Mouse (Mus musculus) layer of hippocampus, adult 9-10 months (tissue): ENCODE measurements at regions not wholly inside any gene's neighbourhood (a gene's known extent, or its start where the extent isn't known, plus 50 kb on each side); places are given as distances from the start of the nearest gene placed in this dataset.

Experiments used
- DNase-seq: peaks from one replicate; pipeline ENCODE4 v3.0.0; 2022; ENCODE audit warnings: low spot score

GRCm38 (mm10) chr12:51018185-51018584 is 329.7 kb upstream of the G2e3 start:
- no peak for DNase-seq

- no peak for DNase-seq
These were observed 331.8 kb upstream of the G2e3 start for GRCm38 (mm10) chr12:51016081-51016480.

- DNase-seq = no peak
These were observed 338.2 kb upstream of the G2e3 start for GRCm38 (mm10) chr12:51009644-51010043.

GRCm38 (mm10) chr12:51001722-51002592 is 345.9 kb upstream of the G2e3 start:
- DNase-seq = no peak

GRCm38 (mm10) chr12:51001096-51001495 is 346.8 kb upstream of the G2e3 start:
- DNase-seq = no peak

GRCm38 (mm10) chr12:51000281-51001075 is 347.4 kb upstream of the G2e3 start:
- no peak for DNase-seq

GRCm38 (mm10) chr12:50999295-51000237 is 348.3 kb upstream of the G2e3 start:
- DNase-seq = no peak

- no peak for DNase-seq
These were observed 346.8 kb upstream of the Prkd1 start for GRCm38 (mm10) chr12:50995664-50996063.

GRCm38 (mm10) chr12:50989561-50990325 is 340.8 kb upstream of the Prkd1 start:
- no peak for DNase-seq

GRCm38 (mm10) chr12:50981318-50981717 is 332.4 kb upstream of the Prkd1 start:
- DNase-seq = no peak

GRCm38 (mm10) chr12:50980800-50981199 is 331.9 kb upstream of the Prkd1 start:
- DNase-seq = no peak

- DNase-seq = no peak
These were observed 321.8 kb upstream of the Prkd1 start for GRCm38 (mm10) chr12:50970759-50971122.

- DNase-seq = no peak
These were observed 321.2 kb upstream of the Prkd1 start for GRCm38 (mm10) chr12:50969887-50970758.

- no peak for DNase-seq
These were observed 320.5 kb upstream of the Prkd1 start for GRCm38 (mm10) chr12:50969402-50969801.

GRCm38 (mm10) chr12:50967168-50967810 is 318.4 kb upstream of the Prkd1 start:
- DNase-seq = no peak

- DNase-seq = no peak
These were observed 305.1 kb upstream of the Prkd1 start for GRCm38 (mm10) chr12:50953971-50954370.

- no peak for DNase-seq
These were observed 298.1 kb upstream of the Prkd1 start for GRCm38 (mm10) chr12:50947035-50947434.

- DNase-seq = peak; percentile 81
These were observed 295.0 kb upstream of the Prkd1 start for GRCm38 (mm10) chr12:50943741-50944521.

- no peak for DNase-seq
These were observed 294.4 kb upstream of the Prkd1 start for GRCm38 (mm10) chr12:50943340-50943739.
